Mouse (Mus musculus): ENCODE data around the gene Mzt1. TPM values are rescaled to one million over a fixed set of nuclear protein-coding genes. Genes with fewer than 3 reads are reported as not detected.

Mzt1 gene
- polyA plus RNA-seq, 1 experiment from 2014 or later: 78.7 TPM

DNA sequence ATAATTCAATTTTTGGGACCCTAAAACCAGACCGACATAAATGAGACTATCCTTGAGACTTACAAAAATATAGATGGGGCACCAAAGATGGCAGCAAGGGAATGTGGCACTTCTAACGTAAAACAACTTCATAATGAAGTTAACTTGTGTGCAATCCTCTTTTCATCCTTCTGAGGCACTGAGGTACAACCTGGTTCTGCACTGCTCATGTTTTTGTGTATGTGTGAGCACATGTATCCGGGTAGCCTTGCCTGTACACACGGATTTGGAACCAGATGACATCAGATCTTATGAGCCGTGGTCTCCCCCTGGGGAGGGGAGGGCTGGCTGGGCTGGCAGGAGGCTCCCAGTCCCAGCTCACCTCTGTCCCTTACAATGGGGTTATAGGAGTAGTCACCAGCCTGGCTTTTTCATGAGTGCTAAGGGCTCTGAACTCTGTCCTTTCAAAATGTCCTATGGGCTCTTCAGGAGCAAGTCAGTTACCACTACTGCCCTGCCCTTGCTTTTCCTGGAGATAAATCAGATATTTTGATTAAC lies 14.5 kb downstream of the Mzt1 start:
- Histone ChIP-seq H3K9ac (replicated peaks; ENCODE audit: low read depth, low read length) (no peak overlapping the region), H3K9me3 (ENCODE audit: control insufficient read depth, low read depth, low read length) (no peaks in the 10 kb centered on the region), H3K36me3 (ENCODE audit: control insufficient read depth, insufficient read depth, low read length) (peaks cover 20% of the 10 kb centered on the region), H3K27ac (ENCODE audit: low read length) (no peak overlapping the region), H3K4me1 (ENCODE audit: control insufficient read depth, insufficient read depth, low read length) (no peaks in the 10 kb centered on the region), H3K4me2 (replicated peaks; ENCODE audit: low read depth, low read length) (no peak overlapping the region), H3K4me3 (ENCODE audit: low read depth, low read length) (no peak overlapping the region), H3K27me3 (ENCODE audit: control insufficient read depth, insufficient read depth, low read length) (no peaks in the 10 kb centered on the region)
- 90% methylated on average over 5 of the region's 5 CpGs for WGBS
- ATAC-seq (ENCODE audit: insufficient number of reproducible peaks, insufficient read depth, low FRiP score, low read depth): peak; percentile 39; the same call in 1 of the 2 replicates

DNA sequence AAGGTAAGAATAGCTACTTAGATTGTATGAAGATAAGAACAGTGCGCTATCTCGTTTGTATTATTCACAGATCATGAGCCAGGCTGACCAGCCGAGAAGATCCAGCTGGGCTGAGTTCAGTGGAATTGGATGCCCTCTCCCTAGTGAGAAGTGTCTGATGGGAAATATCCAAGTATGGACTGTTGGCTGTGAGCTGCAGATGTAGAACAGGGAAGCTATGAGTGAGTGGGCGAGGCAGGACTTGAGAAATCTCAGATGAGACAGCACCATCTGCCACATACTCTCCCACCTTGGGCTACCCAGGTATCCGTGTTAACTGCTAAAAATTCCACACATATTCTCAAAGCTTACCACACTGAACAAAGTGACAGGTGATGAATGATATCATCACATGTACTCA lies 15.9 kb downstream of the Mzt1 start:
- Histone ChIP-seq H3K27ac (ENCODE audit: low read length) (no peak overlapping the region), H3K9ac (replicated peaks; ENCODE audit: low read depth, low read length) (no peak overlapping the region), H3K36me3 (ENCODE audit: control insufficient read depth, insufficient read depth, low read length) (peaks cover 13% of the 10 kb centered on the region), H3K4me3 (ENCODE audit: low read depth, low read length) (no peak overlapping the region), H3K27me3 (ENCODE audit: control insufficient read depth, insufficient read depth, low read length) (no peaks in the 10 kb centered on the region), H3K4me2 (replicated peaks; ENCODE audit: low read depth, low read length) (no peak overlapping the region), H3K9me3 (ENCODE audit: control insufficient read depth, low read depth, low read length) (no peaks in the 10 kb centered on the region), H3K4me1 (ENCODE audit: control insufficient read depth, insufficient read depth, low read length) (no peaks in the 10 kb centered on the region)
- 47% methylated on average over 5 of the region's 5 CpGs for WGBS
- ATAC-seq (ENCODE audit: insufficient number of reproducible peaks, insufficient read depth, low FRiP score, low read depth): no peak

DNA sequence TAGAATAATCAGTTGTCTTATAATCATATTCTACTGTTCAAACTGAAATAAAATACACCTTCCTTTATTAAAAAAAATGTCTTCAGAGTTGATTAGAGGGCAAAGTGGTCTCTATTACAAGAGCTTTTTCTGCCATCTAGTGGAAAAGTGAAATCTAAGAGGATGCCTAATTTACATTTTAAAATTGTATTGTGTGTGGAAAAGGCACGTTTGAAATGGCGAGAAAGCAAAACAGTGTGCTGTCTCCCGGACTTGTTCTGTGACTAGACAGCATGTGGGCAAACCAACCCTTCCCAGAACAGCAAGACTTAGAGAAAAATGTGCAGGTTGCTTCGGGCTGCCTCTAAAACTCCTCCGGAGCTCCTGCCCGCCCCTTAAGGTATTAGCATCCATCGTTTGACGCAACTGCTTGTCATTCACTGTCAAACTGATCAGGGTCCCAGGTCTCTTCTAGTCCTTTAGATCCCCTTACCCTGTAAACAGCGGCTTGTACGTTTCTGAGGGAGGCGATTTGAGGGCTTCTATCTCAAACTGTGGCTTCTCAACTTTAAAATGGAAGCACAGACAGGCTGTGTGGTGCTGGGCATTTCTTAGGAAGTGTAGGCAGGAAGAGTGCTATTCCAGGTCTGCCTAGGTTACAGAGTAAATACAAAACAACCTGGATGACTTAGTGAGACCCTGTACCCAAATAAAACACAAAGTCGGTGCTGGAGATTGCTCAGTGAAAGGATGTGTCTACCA lies 23.4 kb downstream of the Mzt1 start:
- 0 out of 2 replicates have a peak overlapping the region, but pooled peaks have one; percentile 3 for H3K4me3 ChIP-seq (ENCODE audit: low read depth, low read length)
- no peak overlapping the region for H3K27ac ChIP-seq (ENCODE audit: low read length)
- peak overlapping the region; percentile 33 for H3K4me2 ChIP-seq (replicated peaks; ENCODE audit: low read depth, low read length)
- no peaks in the 10 kb centered on the region for H3K36me3 ChIP-seq (ENCODE audit: control insufficient read depth, insufficient read depth, low read length)
- H3K9me3 ChIP-seq (ENCODE audit: control insufficient read depth, low read depth, low read length): no peaks in the 10 kb centered on the region
- no peaks in the 10 kb centered on the region for H3K27me3 ChIP-seq (ENCODE audit: control insufficient read depth, insufficient read depth, low read length)
- no peak overlapping the region for H3K9ac ChIP-seq (replicated peaks; ENCODE audit: low read depth, low read length)
- WGBS: 45% methylated on average over 12 of the region's 12 CpGs
- H3K4me1 ChIP-seq (ENCODE audit: control insufficient read depth, insufficient read depth, low read length): no peaks in the 10 kb centered on the region
- ATAC-seq (ENCODE audit: insufficient number of reproducible peaks, insufficient read depth, low FRiP score, low read depth): no peak

DNA sequence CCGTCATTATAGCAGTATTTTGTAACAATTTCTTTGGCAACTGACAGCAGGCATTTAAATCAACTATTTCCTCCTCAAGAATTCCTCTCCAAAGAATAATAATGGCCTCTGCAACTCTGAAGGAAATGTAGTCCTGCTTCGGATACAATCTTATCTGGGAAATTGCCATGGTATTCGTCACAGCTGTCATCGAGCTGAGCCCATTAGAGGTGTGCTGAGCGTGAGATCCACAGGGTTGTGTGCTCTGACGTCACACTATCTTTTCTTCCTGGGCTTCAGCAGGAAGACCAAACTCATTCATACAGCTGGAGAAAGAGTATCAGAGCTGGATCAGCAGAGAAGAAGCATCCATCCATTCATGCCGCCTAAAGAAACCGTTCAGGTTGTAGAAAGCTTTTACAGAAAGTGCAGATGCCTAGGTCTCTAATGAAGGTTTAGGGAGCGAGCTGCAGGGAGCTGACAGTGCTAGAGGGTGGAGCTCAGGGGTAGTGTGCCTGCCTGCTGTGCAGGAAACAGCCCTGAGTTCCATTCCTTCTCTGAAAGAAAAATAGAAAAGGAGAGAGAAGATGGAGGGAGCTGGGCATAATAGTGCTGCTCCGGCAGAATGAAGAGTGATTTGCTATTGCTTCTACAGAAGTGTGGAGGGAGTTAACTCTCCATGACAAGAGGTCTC lies 26.7 kb downstream of the Mzt1 start:
- no peaks in the 10 kb centered on the region for H3K9me3 ChIP-seq (ENCODE audit: control insufficient read depth, low read depth, low read length)
- no peak overlapping the region for H3K4me3 ChIP-seq (ENCODE audit: low read depth, low read length)
- H3K27me3 ChIP-seq (ENCODE audit: control insufficient read depth, insufficient read depth, low read length): no peaks in the 10 kb centered on the region
- no peak overlapping the region for H3K9ac ChIP-seq (replicated peaks; ENCODE audit: low read depth, low read length)
- no peaks in the 10 kb centered on the region for H3K4me1 ChIP-seq (ENCODE audit: control insufficient read depth, insufficient read depth, low read length)
- ATAC-seq (ENCODE audit: insufficient number of reproducible peaks, insufficient read depth, low FRiP score, low read depth): no peak
- WGBS: 32% methylated on average over 10 of the region's 10 CpGs
- no peak overlapping the region for H3K4me2 ChIP-seq (replicated peaks; ENCODE audit: low read depth, low read length)
- H3K27ac ChIP-seq (ENCODE audit: low read length): no peak overlapping the region
- no peaks in the 10 kb centered on the region for H3K36me3 ChIP-seq (ENCODE audit: control insufficient read depth, insufficient read depth, low read length)

DNA sequence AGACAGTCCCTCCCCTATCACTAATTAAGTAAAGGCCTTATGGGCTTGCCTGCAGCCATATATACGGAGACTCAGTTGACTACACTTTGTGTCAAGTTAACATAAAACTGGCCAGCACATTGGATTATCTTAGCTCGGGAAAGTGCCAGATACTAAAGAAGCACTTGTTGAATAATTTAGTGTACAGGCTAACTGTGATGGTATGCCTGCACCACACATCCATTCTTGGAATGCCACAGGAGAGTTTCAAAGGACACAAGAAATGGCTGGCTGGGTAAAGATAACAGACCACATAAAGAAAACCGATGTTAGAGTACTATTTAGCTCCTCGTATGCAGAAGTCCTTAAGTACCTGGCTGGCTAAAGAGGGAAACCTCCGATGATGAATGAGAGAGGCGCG lies 27.2 kb downstream of the Mzt1 start:
- H3K27me3 ChIP-seq (ENCODE audit: control insufficient read depth, insufficient read depth, low read length): no peaks in the 10 kb centered on the region
- H3K4me2 ChIP-seq (replicated peaks; ENCODE audit: low read depth, low read length): no peak overlapping the region
- H3K27ac ChIP-seq (ENCODE audit: low read length): no peak overlapping the region
- 58% methylated on average over 7 of the region's 7 CpGs for WGBS
- H3K4me1 ChIP-seq (ENCODE audit: control insufficient read depth, insufficient read depth, low read length): no peaks in the 10 kb centered on the region
- H3K9me3 ChIP-seq (ENCODE audit: control insufficient read depth, low read depth, low read length): no peaks in the 10 kb centered on the region
- H3K9ac ChIP-seq (replicated peaks; ENCODE audit: low read depth, low read length): no peak overlapping the region
- H3K4me3 ChIP-seq (ENCODE audit: low read depth, low read length): no peak overlapping the region
- ATAC-seq (ENCODE audit: insufficient number of reproducible peaks, insufficient read depth, low FRiP score, low read depth): no peak
- no peaks in the 10 kb centered on the region for H3K36me3 ChIP-seq (ENCODE audit: control insufficient read depth, insufficient read depth, low read length)

DNA sequence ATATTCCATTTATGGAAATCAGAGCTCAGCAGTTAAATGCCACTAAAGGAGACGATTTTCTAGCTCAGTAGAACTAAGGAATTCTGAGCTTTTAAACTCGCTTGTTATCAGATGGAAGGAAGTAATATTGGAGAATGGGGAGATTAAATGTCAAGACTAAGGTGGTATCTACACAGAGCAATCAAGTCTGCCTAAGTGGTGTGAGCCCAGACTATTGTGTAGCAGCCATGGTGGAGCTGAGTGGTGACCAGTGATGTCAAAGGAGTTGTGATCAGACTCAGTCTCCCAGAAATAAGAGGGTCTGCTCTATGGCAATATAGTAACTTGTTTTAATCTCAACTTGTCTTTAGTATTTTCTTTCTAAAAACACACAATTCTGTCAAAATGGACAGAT lies 35.0 kb downstream of the Mzt1 start:
- WGBS: 25% methylated on average over 2 of the region's 2 CpGs
- H3K36me3 ChIP-seq (ENCODE audit: control insufficient read depth, insufficient read depth, low read length): no peaks in the 10 kb centered on the region
- ATAC-seq (ENCODE audit: insufficient number of reproducible peaks, insufficient read depth, low FRiP score, low read depth): no peak

DNA sequence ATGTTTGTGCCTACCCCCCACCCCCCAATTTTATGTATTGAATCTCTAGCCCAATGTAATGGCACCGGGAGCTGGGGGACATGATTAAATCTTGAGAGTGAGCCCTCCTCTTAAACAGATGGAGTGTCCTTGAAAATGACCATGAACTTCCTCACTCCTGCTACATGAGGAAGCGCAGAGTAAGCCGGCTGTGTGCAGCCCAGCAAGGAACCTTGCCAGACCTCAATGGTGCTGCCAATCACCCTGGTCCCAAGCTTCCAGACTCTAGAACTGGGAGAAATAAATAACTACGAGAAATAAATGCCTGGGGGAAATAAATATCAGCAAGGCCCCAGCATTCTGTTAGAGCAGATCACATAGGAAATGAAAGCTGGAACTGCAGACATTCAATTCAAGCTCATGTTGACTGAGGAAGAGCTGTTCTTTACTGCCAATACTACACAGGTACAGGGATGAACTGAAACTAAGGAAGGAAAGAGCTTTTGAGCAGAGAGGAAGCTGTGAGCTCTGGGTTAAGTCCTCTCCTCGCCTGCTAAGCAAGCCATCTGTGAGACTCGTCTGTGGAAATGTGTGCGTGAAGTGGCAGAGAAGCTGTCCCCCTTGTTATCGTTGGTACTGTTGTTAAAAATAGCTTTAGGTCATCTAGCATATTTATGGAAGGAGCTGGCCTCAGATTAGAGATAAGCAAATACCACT lies 35.6 kb downstream of the Mzt1 start:
- Histone ChIP-seq H3K4me3 (ENCODE audit: low read depth, low read length) (no peak overlapping the region), H3K27ac (ENCODE audit: low read length) (no peak overlapping the region), H3K36me3 (ENCODE audit: control insufficient read depth, insufficient read depth, low read length) (no peaks in the 10 kb centered on the region), H3K4me1 (ENCODE audit: control insufficient read depth, insufficient read depth, low read length) (no peaks in the 10 kb centered on the region), H3K4me2 (replicated peaks; ENCODE audit: low read depth, low read length) (no peak overlapping the region), H3K9ac (replicated peaks; ENCODE audit: low read depth, low read length) (no peak overlapping the region), H3K9me3 (ENCODE audit: control insufficient read depth, low read depth, low read length) (no peaks in the 10 kb centered on the region), H3K27me3 (ENCODE audit: control insufficient read depth, insufficient read depth, low read length) (no peaks in the 10 kb centered on the region)
- ATAC-seq (ENCODE audit: insufficient number of reproducible peaks, insufficient read depth, low FRiP score, low read depth): no peak
- 60% methylated on average over 8 of the region's 8 CpGs for WGBS

More for the DNA sequence above, 35.0 kb downstream of the Mzt1 start:
- H3K4me3 ChIP-seq (ENCODE audit: low read depth, low read length): no peak overlapping the region
- H3K4me2 ChIP-seq (replicated peaks; ENCODE audit: low read depth, low read length): no peak overlapping the region
- no peaks in the 10 kb centered on the region for H3K27me3 ChIP-seq (ENCODE audit: control insufficient read depth, insufficient read depth, low read length)
- H3K9me3 ChIP-seq (ENCODE audit: control insufficient read depth, low read depth, low read length): no peaks in the 10 kb centered on the region
- no peak overlapping the region for H3K27ac ChIP-seq (ENCODE audit: low read length)
- no peaks in the 10 kb centered on the region for H3K4me1 ChIP-seq (ENCODE audit: control insufficient read depth, insufficient read depth, low read length)
- H3K9ac ChIP-seq (replicated peaks; ENCODE audit: low read depth, low read length): no peak overlapping the region

DNA sequence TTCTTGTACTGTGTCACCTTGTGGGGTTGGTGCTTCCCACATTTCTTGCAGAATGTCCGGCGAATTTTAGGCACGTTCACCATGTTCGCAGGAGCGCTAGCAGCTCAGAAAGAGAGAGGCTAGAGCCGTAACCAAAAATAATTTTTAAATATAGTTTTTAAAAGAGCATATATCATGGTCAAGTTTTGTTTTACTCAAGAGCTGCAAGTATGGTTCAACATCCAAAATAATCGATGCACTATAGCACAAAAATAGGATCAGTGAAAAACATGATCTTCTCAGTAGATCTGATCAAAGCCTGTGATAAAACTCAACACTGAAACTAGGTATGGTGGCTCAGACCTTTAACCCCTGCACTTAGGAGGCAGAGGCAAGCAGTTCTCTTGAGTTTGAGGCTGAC lies 51.7 kb downstream of the Mzt1 start, which contains the start of gene Rpl36a-ps1:
TSS of gene Rpl36a-ps1 (minus strand) at position 101 of the 400 bp plus-strand sequence.
- H3K4me1 ChIP-seq (ENCODE audit: control insufficient read depth, insufficient read depth, low read length): no peaks in the 10 kb centered on the region
- WGBS: 94% methylated on average over 7 of the region's 7 CpGs

More for the DNA sequence above, 51.7 kb downstream of the Mzt1 start, which contains the start of gene Rpl36a-ps1:
- no peak for ATAC-seq (ENCODE audit: insufficient number of reproducible peaks, insufficient read depth, low FRiP score, low read depth)
- H3K9me3 ChIP-seq (ENCODE audit: control insufficient read depth, low read depth, low read length): no peaks in the 10 kb centered on the region
- H3K36me3 ChIP-seq (ENCODE audit: control insufficient read depth, insufficient read depth, low read length): no peaks in the 10 kb centered on the region
- no peak within 1 kb of the TSS for H3K27ac ChIP-seq (ENCODE audit: low read length)
- H3K4me2 ChIP-seq (replicated peaks; ENCODE audit: low read depth, low read length): no peak within 1 kb of the TSS
- no peak within 1 kb of the TSS for H3K4me3 ChIP-seq (ENCODE audit: low read depth, low read length)
- H3K27me3 ChIP-seq (ENCODE audit: control insufficient read depth, insufficient read depth, low read length): no peaks in the 10 kb centered on the region
- no peak within 1 kb of the TSS for H3K9ac ChIP-seq (replicated peaks; ENCODE audit: low read depth, low read length)

Measured in stomach, embryonic 14.5 days (tissue).